Mouse (Mus musculus): ENCODE data around the gene Evl.

- TF ChIP-seq POLR2A (IDR thresholded peaks at IDR 0.05; ENCODE audit: low read depth, low read length) = no peak
- TF ChIP-seq CTCF (conservative IDR thresholded peaks at IDR 0.05; ENCODE audit: insufficient read depth, insufficient read length, low read depth, low read length) = peak; percentile 28; the same call in 1 of the 2 replicates
Measured at GRCm38 (mm10) chr12:108706129-108706528, 151.6 kb downstream of the Evl start.

All from kidney, adult 2 months (tissue).